Mouse (Mus musculus) MEL (cell line): ENCODE data around the gene Sh3d19.

Experiments used
- CTCF ChIP-seq, 3 experiments: IDR thresholded peaks in 2 of 3; conservative IDR thresholded peaks in 1 of 3; 2 replicates each; pipeline ENCODE4 v1.5.1; 2011 to 2012; ENCODE audit warnings: low read length in 3 of 3, low read depth in 2 of 3, mild to moderate bottlenecking in 2 of 3, improper control_type of control experiment in 1 of 3, inconsistent platforms in 1 of 3, mixed read lengths in 1 of 3, moderate library complexity in 1 of 3; ENCODE audit not compliant: control insufficient read depth in 1 of 3, insufficient read depth in 1 of 3, poor library complexity in 1 of 3, severe bottlenecking in 1 of 3
- POLR2A ChIP-seq, 2 experiments: IDR thresholded peaks; 2 replicates each; pipeline ENCODE4 v1.6.1; 2011 to 2012; ENCODE audit warnings: low read length in 2 of 2, mild to moderate bottlenecking in 2 of 2, control low read depth in 1 of 2, improper control_type of control experiment in 1 of 2, low read depth in 1 of 2, moderate library complexity in 1 of 2; ENCODE audit not compliant: control insufficient read depth in 1 of 2, insufficient read depth in 1 of 2, poor library complexity in 1 of 2

GRCm38 (mm10) chr3:86025341-86026137 is 54.6 kb downstream of the Sh3d19 start:
- TF ChIP-seq CTCF (IDR thresholded peaks at IDR 0.05 in 2 of 3, conservative IDR thresholded peaks at IDR 0.05 in 1 of 3; ENCODE audit: control insufficient read depth in 1 of 3, insufficient read depth in 1 of 3, low read depth in 2 of 3, low read length in 3 of 3, poor library complexity in 1 of 3, severe bottlenecking in 1 of 3) (no peak), POLR2A (IDR thresholded peaks at IDR 0.05; ENCODE audit: control insufficient read depth in 1 of 2, insufficient read depth in 1 of 2, low read depth in 1 of 2, low read length in 2 of 2, poor library complexity in 1 of 2) (no peak)
